Mouse (Mus musculus) heart, adult 11 months (tissue): ENCODE results near the gene Prps1.
A peak's percentile ranks its signal among the peaks of the same experiment; 100 is the strongest.

Source experiments
- DNase-seq: peaks from one replicate; pipeline ENCODE4 v3.0.0; 2022

Gene Prps1

GRCm38 (mm10) chrX:140456279-140456731 lies at the start of gene Prps1:
Gene Prps1, plus strand, starts transcription at chrX:140456613.
- peak; percentile 98 for DNase-seq

- peak; percentile 24 for DNase-seq
These were observed 48.8 kb upstream of the Prps1 start for GRCm38 (mm10) chrX:140407593-140407992.

- DNase-seq = no peak
These were observed 37.9 kb upstream of the Prps1 start for GRCm38 (mm10) chrX:140418467-140418866.

- no peak for DNase-seq
These were observed 29.3 kb upstream of the Prps1 start for GRCm38 (mm10) chrX:140427124-140427523.

GRCm38 (mm10) chrX:140428252-140428651 lies 28.2 kb upstream of the Prps1 start:
- no peak for DNase-seq

- no peak for DNase-seq
These were observed 26.4 kb upstream of the Prps1 start for GRCm38 (mm10) chrX:140429985-140430384.

GRCm38 (mm10) chrX:140430506-140430905 lies 25.9 kb upstream of the Prps1 start:
- no peak for DNase-seq

GRCm38 (mm10) chrX:140431981-140432380 lies 24.4 kb upstream of the Prps1 start:
- DNase-seq = no peak

- DNase-seq = no peak
These were observed 23.6 kb upstream of the Prps1 start for GRCm38 (mm10) chrX:140432786-140433185.

GRCm38 (mm10) chrX:140437906-140438305 lies 18.5 kb upstream of the Prps1 start:
- DNase-seq = no peak

- DNase-seq = peak; percentile 92
These were observed 10.9 kb upstream of the Prps1 start for GRCm38 (mm10) chrX:140445551-140445950.

GRCm38 (mm10) chrX:140450071-140450470 lies 6.3 kb upstream of the Prps1 start:
- DNase-seq = no peak

- peak; percentile 89 for DNase-seq
These were observed 508 bp downstream of the Prps1 start for GRCm38 (mm10) chrX:140456751-140457491.

GRCm38 (mm10) chrX:140457502-140457901 lies 1.1 kb downstream of the Prps1 start:
- no peak for DNase-seq

- DNase-seq = no peak
These were observed 21.8 kb downstream of the Prps1 start for GRCm38 (mm10) chrX:140478231-140478630.

- peak; percentile 94 for DNase-seq
These were observed 22.8 kb downstream of the Prps1 start for GRCm38 (mm10) chrX:140479171-140479570.

GRCm38 (mm10) chrX:140489174-140489573 lies 32.8 kb downstream of the Prps1 start:
- no peak for DNase-seq

GRCm38 (mm10) chrX:140490203-140490602 lies 33.8 kb downstream of the Prps1 start:
- no peak for DNase-seq

GRCm38 (mm10) chrX:140491884-140492571 lies 35.6 kb downstream of the Prps1 start:
- peak; percentile 93 for DNase-seq

- DNase-seq = no peak
These were observed 37.2 kb downstream of the Prps1 start for GRCm38 (mm10) chrX:140493527-140494029.

GRCm38 (mm10) chrX:140494170-140494569 lies 37.8 kb downstream of the Prps1 start:
- no peak for DNase-seq

- DNase-seq = peak; percentile 11
These were observed 42.0 kb downstream of the Prps1 start for GRCm38 (mm10) chrX:140498431-140498830.

GRCm38 (mm10) chrX:140500306-140500705 lies 43.9 kb downstream of the Prps1 start:
- DNase-seq = peak; percentile 78
